Mouse (Mus musculus): ENCODE measurements around the gene Vmn1r169. TPM values are rescaled to one million over a fixed set of nuclear protein-coding genes. Genes with fewer than 3 reads are reported as not detected.
"Not testable (repeated sequence)": the region's sequence is repeated elsewhere in the genome, so short reads cannot be mapped to it uniquely, and the experiment has no call there.

Gene Vmn1r169
- total RNA-seq (2021): not detected
- long read RNA-seq, experiment 1: 0 reads
- long read RNA-seq, experiment 2: 0 reads

DNA sequence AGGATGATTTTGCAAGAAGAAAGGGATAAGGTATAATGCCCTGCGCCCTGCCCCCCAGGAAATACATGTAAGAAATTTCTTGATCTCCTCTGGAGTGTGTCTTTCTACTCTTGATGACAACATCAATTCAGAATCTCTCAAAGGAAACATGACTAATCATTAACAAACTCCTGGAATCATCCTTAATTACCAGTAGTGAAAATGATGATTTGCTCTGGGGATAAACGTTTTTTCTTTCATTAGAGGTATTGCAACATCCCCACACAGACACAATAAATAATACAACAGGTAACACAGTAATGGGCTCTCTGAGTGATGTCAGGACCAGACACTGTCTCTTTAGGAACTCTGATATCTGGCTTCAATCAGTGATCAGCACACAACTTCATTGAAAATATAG is at the start of gene Vmn1r169:
TSS of gene Vmn1r169 (plus strand) at position 301 of the 400 bp plus-strand sequence.
- DNase-seq (ENCODE audit: low spot score in 2 of 2): not testable (repeated sequence)

DNA sequence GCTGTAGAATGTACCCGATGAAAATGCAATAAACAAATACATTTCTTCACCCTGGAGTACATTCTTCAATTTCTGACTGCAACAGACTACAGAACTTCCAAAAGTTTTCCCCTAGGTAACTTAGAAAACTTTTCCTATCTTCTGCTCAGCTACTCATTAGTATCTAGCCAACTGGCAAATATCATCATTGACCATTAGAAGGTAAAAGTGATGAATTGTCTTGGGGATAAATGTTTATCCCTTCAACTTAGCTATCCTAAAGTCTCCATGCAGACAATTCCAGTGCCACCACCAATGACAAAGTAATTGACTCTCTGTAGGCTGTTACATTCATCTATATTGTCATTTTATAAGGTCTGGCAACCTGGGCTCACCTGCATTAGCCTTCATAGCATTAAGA is 35.9 kb upstream of the Vmn1r169 start, which contains the start of gene Vmn1r168:
TSS of gene Vmn1r168 (plus strand) at position 301 of the 400 bp plus-strand sequence.
- DNase-seq (ENCODE audit: low spot score in 2 of 2): not testable (repeated sequence)

DNA sequence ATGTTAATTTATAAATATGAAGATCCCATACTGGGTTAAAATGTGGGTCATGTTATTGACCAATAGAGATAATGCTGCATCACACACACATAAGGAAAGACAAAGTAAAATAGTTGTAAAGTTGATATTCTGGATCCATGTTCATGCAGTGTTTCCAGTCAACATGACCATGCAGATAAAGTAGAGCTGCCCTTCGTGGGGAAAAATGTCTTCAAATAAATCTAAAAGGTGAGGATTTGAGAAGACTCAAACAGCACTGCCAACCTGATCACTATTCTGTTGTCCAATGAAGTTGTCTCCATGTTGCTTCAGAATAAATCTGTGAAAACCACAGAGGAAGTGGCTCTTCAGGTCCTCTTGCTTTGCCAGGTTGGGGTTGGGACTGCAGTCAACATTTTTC is 30.5 kb downstream of the Vmn1r169 start, which contains the start of gene Vmn1r170:
TSS of gene Vmn1r170 (plus strand) at position 301 of the 400 bp plus-strand sequence.
- DNase-seq (ENCODE audit: low spot score in 2 of 2): not testable (repeated sequence)

Other genes with a start within 250 kb of the Vmn1r169 start
- gene Nlrp5, start 189.6 kb upstream of the Vmn1r169 start, total RNA-seq (2021): under 1 TPM; 0.08 to 0.53 TPM
- not detected for gene Vmn1r167, start 68.3 kb upstream of the Vmn1r169 start, total RNA-seq (2021)
- gene Vmn1r168, start 35.8 kb upstream of the Vmn1r169 start, total RNA-seq (2021): not detected
- gene Vmn1r170, start 30.6 kb downstream of the Vmn1r169 start, total RNA-seq (2021): not detected
- not detected for gene Vmn1r171, start 55.2 kb downstream of the Vmn1r169 start, total RNA-seq (2021)
- gene Vmn1r172, start 82.8 kb downstream of the Vmn1r169 start, total RNA-seq (2021): not detected
- gene Vmn1r173, start 125.2 kb downstream of the Vmn1r169 start, total RNA-seq (2021): not detected
- gene Vmn1r174, start 176.7 kb downstream of the Vmn1r169 start, total RNA-seq (2021): not detected
- gene Vmn1r175, start 235.1 kb downstream of the Vmn1r169 start, total RNA-seq (2021): not detected